Mouse (Mus musculus) bone marrow macrophage, adult 2 months (primary cell): ENCODE measurements around the gene Epas1.

Source experiments
- CTCF ChIP-seq: IDR thresholded peaks from 2 replicates; pipeline ENCODE4 v1.5.1; 2012; ENCODE audit warnings: low read depth, mild to moderate bottlenecking, low read length, moderate library complexity
- POLR2A ChIP-seq: IDR thresholded peaks from 2 replicates; pipeline ENCODE4 v1.6.1; 2012; ENCODE audit warnings: mild to moderate bottlenecking, low read depth, low read length, borderline replicate concordance

- TF ChIP-seq CTCF (no peak), POLR2A (no peak)
These were observed 40.9 kb upstream of the Epas1 start for GRCm38 (mm10) chr17:86712601-86713000.
